Mouse (Mus musculus): ENCODE data around the gene Atp2c1. TPM values are rescaled to one million over a fixed set of nuclear protein-coding genes. Genes with fewer than 3 reads are reported as not detected.

Atp2c1 gene
- polyA plus RNA-seq, 1 experiment from 2014 or later, result 19.4 TPM

- Histone ChIP-seq H3K4me2 (peak overlapping the region; percentile 80), H3K27ac (replicated peaks) (no peak overlapping the region), H3K4me1 (replicated peaks) (peaks cover 27% of the 10 kb centered on the region), H3K4me3 (replicated peaks) (peak overlapping the region; percentile 78), H3K36me3 (replicated peaks) (peaks cover 10% of the 10 kb centered on the region), H3K27me3 (peaks cover 22% of the 10 kb centered on the region), H3K9me3 (replicated peaks) (no peaks in the 10 kb centered on the region), H3K9ac (peak overlapping the region; percentile 45)
- no peak for ATAC-seq (ENCODE audit: insufficient read depth)
- WGBS (ENCODE audit: insufficient replicate concordance), result 12% methylated on average over 11 of the region's 11 CpGs
These were observed 132.4 kb downstream of the Atp2c1 start for GRCm38 (mm10) chr9:105394720-105395119.

GRCm38 (mm10) chr9:105390616-105391015, 136.5 kb downstream of the Atp2c1 start:
- no peak overlapping the region for H3K9ac ChIP-seq

GRCm38 (mm10) chr9:105389289-105389688, 137.8 kb downstream of the Atp2c1 start:
- Histone ChIP-seq H3K4me2 (no peak overlapping the region), H3K27ac (replicated peaks) (no peak overlapping the region), H3K36me3 (replicated peaks) (no peaks in the 10 kb centered on the region), H3K4me3 (replicated peaks) (no peak overlapping the region), H3K9me3 (replicated peaks) (no peaks in the 10 kb centered on the region), H3K4me1 (replicated peaks) (peaks cover under 1% of the 10 kb centered on the region; the same call in 1 of the 2 replicates), H3K9ac (no peak overlapping the region), H3K27me3 (peaks cover 16% of the 10 kb centered on the region)
- ATAC-seq (ENCODE audit: insufficient read depth), result no peak
- 8% methylated on average over 4 of the region's 4 CpGs for WGBS (ENCODE audit: insufficient replicate concordance)

More at GRCm38 (mm10) chr9:105390616-105391015, 136.5 kb downstream of the Atp2c1 start:
- H3K27ac ChIP-seq (replicated peaks), result no peak overlapping the region
- no peak for ATAC-seq (ENCODE audit: insufficient read depth)
- H3K27me3 ChIP-seq, result peaks cover 22% of the 10 kb centered on the region
- no peak overlapping the region for H3K4me3 ChIP-seq (replicated peaks)
- no peaks in the 10 kb centered on the region for H3K36me3 ChIP-seq (replicated peaks)
- peaks cover 8% of the 10 kb centered on the region; the same call in 1 of the 2 replicates for H3K4me1 ChIP-seq (replicated peaks)
- no peak overlapping the region for H3K4me2 ChIP-seq
- no peaks in the 10 kb centered on the region for H3K9me3 ChIP-seq (replicated peaks)
- 53% methylated on average over 4 of the region's 5 CpGs for WGBS (ENCODE audit: insufficient replicate concordance)

GRCm38 (mm10) chr9:105387403-105387802, 139.7 kb downstream of the Atp2c1 start:
- no peak for ATAC-seq (ENCODE audit: insufficient read depth)
- no peak overlapping the region for H3K27ac ChIP-seq (replicated peaks)
- no peak overlapping the region for H3K9ac ChIP-seq
- H3K4me3 ChIP-seq (replicated peaks), result no peak overlapping the region
- WGBS (ENCODE audit: insufficient replicate concordance), result 60% methylated on average over 5 of the region's 5 CpGs
- no peaks in the 10 kb centered on the region for H3K9me3 ChIP-seq (replicated peaks)
- H3K4me2 ChIP-seq, result no peak overlapping the region
- peaks cover 6% of the 10 kb centered on the region; the same call in 1 of the 2 replicates for H3K27me3 ChIP-seq
- H3K4me1 ChIP-seq (replicated peaks), result no peaks in the 10 kb centered on the region
- H3K36me3 ChIP-seq (replicated peaks), result no peaks in the 10 kb centered on the region

GRCm38 (mm10) chr9:105379533-105380145, 147.5 kb downstream of the Atp2c1 start:
- Histone ChIP-seq H3K9ac (no peak overlapping the region), H3K4me2 (no peak overlapping the region), H3K4me1 (replicated peaks) (no peaks in the 10 kb centered on the region), H3K27ac (replicated peaks) (no peak overlapping the region), H3K36me3 (replicated peaks) (no peaks in the 10 kb centered on the region), H3K4me3 (replicated peaks) (no peak overlapping the region), H3K27me3 (no peaks in the 10 kb centered on the region), H3K9me3 (replicated peaks) (no peaks in the 10 kb centered on the region)
- ATAC-seq (ENCODE audit: insufficient read depth), result no peak
- 67% methylated on average over 8 of the region's 8 CpGs for WGBS (ENCODE audit: insufficient replicate concordance)

- Histone ChIP-seq H3K4me2 (no peak overlapping the region), H3K9ac (no peak overlapping the region), H3K27me3 (no peaks in the 10 kb centered on the region), H3K4me1 (replicated peaks) (no peaks in the 10 kb centered on the region), H3K36me3 (replicated peaks) (no peaks in the 10 kb centered on the region), H3K9me3 (replicated peaks) (no peaks in the 10 kb centered on the region), H3K4me3 (replicated peaks) (no peak overlapping the region), H3K27ac (replicated peaks) (no peak overlapping the region)
- WGBS (ENCODE audit: insufficient replicate concordance), result 49% methylated on average over 3 of the region's 3 CpGs
- ATAC-seq (ENCODE audit: insufficient read depth), result no peak
These were observed 149.5 kb downstream of the Atp2c1 start for GRCm38 (mm10) chr9:105377622-105378021.

- WGBS (ENCODE audit: insufficient replicate concordance), result 54% methylated on average over 7 of the region's 7 CpGs
- no peak for ATAC-seq (ENCODE audit: insufficient read depth)
- no peak overlapping the region for H3K4me2 ChIP-seq
- H3K36me3 ChIP-seq (replicated peaks), result no peaks in the 10 kb centered on the region
- no peaks in the 10 kb centered on the region for H3K9me3 ChIP-seq (replicated peaks)
- no peaks in the 10 kb centered on the region for H3K27me3 ChIP-seq
- no peaks in the 10 kb centered on the region for H3K4me1 ChIP-seq (replicated peaks)
- no peak overlapping the region for H3K27ac ChIP-seq (replicated peaks)
- no peak overlapping the region for H3K9ac ChIP-seq
- no peak overlapping the region for H3K4me3 ChIP-seq (replicated peaks)
These were observed 150.1 kb downstream of the Atp2c1 start for GRCm38 (mm10) chr9:105376954-105377530.

- ATAC-seq (ENCODE audit: insufficient read depth), result no peak
- no peaks in the 10 kb centered on the region for H3K36me3 ChIP-seq (replicated peaks)
- no peak overlapping the region for H3K27ac ChIP-seq (replicated peaks)
- no peaks in the 10 kb centered on the region for H3K4me1 ChIP-seq (replicated peaks)
- WGBS (ENCODE audit: insufficient replicate concordance), result 51% methylated on average over 7 of the region's 7 CpGs
- no peaks in the 10 kb centered on the region for H3K9me3 ChIP-seq (replicated peaks)
- H3K4me3 ChIP-seq (replicated peaks), result no peak overlapping the region
- no peak overlapping the region for H3K9ac ChIP-seq
- no peaks in the 10 kb centered on the region for H3K27me3 ChIP-seq
- no peak overlapping the region for H3K4me2 ChIP-seq
These were observed 150.7 kb downstream of the Atp2c1 start for GRCm38 (mm10) chr9:105376411-105376810.

- Histone ChIP-seq H3K4me1 (replicated peaks) (no peaks in the 10 kb centered on the region), H3K9ac (no peak overlapping the region), H3K27ac (replicated peaks) (no peak overlapping the region), H3K36me3 (replicated peaks) (no peaks in the 10 kb centered on the region), H3K4me2 (no peak overlapping the region), H3K9me3 (replicated peaks) (no peaks in the 10 kb centered on the region), H3K27me3 (no peaks in the 10 kb centered on the region), H3K4me3 (replicated peaks) (no peak overlapping the region)
- WGBS (ENCODE audit: insufficient replicate concordance), result 54% methylated on average over 5 of the region's 5 CpGs
- no peak for ATAC-seq (ENCODE audit: insufficient read depth)
These were observed 152.8 kb downstream of the Atp2c1 start for GRCm38 (mm10) chr9:105374361-105374760.

- Histone ChIP-seq H3K9ac (no peak overlapping the region), H3K9me3 (replicated peaks) (no peaks in the 10 kb centered on the region), H3K4me2 (no peak overlapping the region), H3K27me3 (no peaks in the 10 kb centered on the region), H3K4me3 (replicated peaks) (no peak overlapping the region), H3K36me3 (replicated peaks) (no peaks in the 10 kb centered on the region), H3K4me1 (replicated peaks) (no peaks in the 10 kb centered on the region), H3K27ac (replicated peaks) (no peak overlapping the region)
- ATAC-seq (ENCODE audit: insufficient read depth), result no peak
- WGBS (ENCODE audit: insufficient replicate concordance), result 59% methylated on average over 3 of the region's 3 CpGs
These were observed 158.5 kb downstream of the Atp2c1 start for GRCm38 (mm10) chr9:105368605-105369004.

- H3K9me3 ChIP-seq (replicated peaks), result no peaks in the 10 kb centered on the region
- H3K4me3 ChIP-seq (replicated peaks), result no peak overlapping the region
- 75% methylated on average over 4 of the region's 4 CpGs for WGBS (ENCODE audit: insufficient replicate concordance)
- no peak overlapping the region for H3K9ac ChIP-seq
- no peaks in the 10 kb centered on the region for H3K36me3 ChIP-seq (replicated peaks)
- no peaks in the 10 kb centered on the region for H3K27me3 ChIP-seq
- no peak overlapping the region for H3K4me2 ChIP-seq
- H3K27ac ChIP-seq (replicated peaks), result no peak overlapping the region
- no peak for ATAC-seq (ENCODE audit: insufficient read depth)
- H3K4me1 ChIP-seq (replicated peaks), result no peaks in the 10 kb centered on the region
These were observed 160.9 kb downstream of the Atp2c1 start for GRCm38 (mm10) chr9:105366199-105366598.
